Mouse (Mus musculus) heart, postnatal 0 days (tissue): ENCODE results near the gene Rab19.

Experiments used
- CTCF ChIP-seq: IDR thresholded peaks from 2 replicates; pipeline ENCODE4 v1.5.1; 2016; ENCODE audit warnings: antibody characterized with exemption, control low read depth, low read depth
- EP300 ChIP-seq: IDR thresholded peaks from 2 replicates; pipeline ENCODE4 v1.6.1; 2016; ENCODE audit warnings: antibody characterized with exemption, low read depth

DNA sequence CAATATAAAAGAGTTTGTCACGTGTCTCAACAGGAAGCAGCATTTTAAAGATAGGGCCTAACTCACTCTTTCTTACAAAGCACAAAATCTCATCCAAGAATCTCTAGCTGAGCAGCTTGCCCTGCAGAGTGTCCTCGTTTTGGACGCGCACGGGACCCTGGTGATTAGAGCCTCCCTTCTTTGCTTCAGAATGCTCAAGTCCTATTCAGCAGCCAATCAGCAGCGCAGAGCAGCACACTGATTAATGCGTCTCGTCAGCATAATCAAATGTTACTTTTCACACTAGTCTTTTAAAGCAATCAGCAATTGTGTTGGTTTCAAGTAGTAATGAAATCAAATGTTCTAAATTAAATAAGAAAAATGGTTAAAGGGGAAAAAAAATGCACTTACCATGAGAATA is 42.6 kb upstream of the Rab19 start:
- no peak for TF ChIP-seq CTCF
- TF ChIP-seq EP300 = no peak
